Mouse (Mus musculus) granulocyte monocyte progenitor cell, adult 5-6 weeks (primary cell): ENCODE results near the gene Pak2. TPM values are rescaled to one million over a fixed set of nuclear protein-coding genes. Genes with fewer than 3 reads are reported as not detected.
A peak's percentile ranks its signal among the peaks of the same experiment; 100 is the strongest.

Source experiments
- ATAC-seq: replicated peaks from 2 replicates; pipeline ENCODE4 v1.8.0; 2016; ENCODE audit warnings: mild to moderate bottlenecking, moderate TSS enrichment, inconsistent platforms; ENCODE audit not compliant: poor library complexity, severe bottlenecking
- total RNA-seq, 2 experiments: library from RNA; stranded (forward) in 1 of 2; stranded (reverse) in 1 of 2; fragments of 200-712, 200-1000 nt in 1 of 2; fragments of >200 nt in 1 of 2; fragmentation: Nextera tagmentation in 1 of 2; gene quantifications; 2 replicates each; pipeline ENCODE4 v1.2.3; 2014 to 2017

Gene Pak2
- total RNA-seq (2014; fragmentation: Nextera tagmentation) (65.0 and 67.3 TPM in 2 replicates), total RNA-seq (2017) (54.2 and 54.9 TPM in 2 replicates)

- peak; percentile 94 for ATAC-seq
Measured at GRCm38 (mm10) chr16:32078991-32079511, at the start of gene Pak2. Gene Pak2, minus strand, starts transcription at chr16:32079342.

- ATAC-seq: no peak
Measured at GRCm38 (mm10) chr16:32127046-32127445, 47.9 kb upstream of the Pak2 start.

GRCm38 (mm10) chr16:32125364-32125763 is 46.2 kb upstream of the Pak2 start:
- no peak for ATAC-seq

- ATAC-seq: peak; percentile 98
Measured at GRCm38 (mm10) chr16:32124444-32125335, 45.5 kb upstream of the Pak2 start.

GRCm38 (mm10) chr16:32124020-32124419 is 44.9 kb upstream of the Pak2 start:
- ATAC-seq: no peak

- ATAC-seq: no peak
Measured at GRCm38 (mm10) chr16:32120454-32120853, 41.3 kb upstream of the Pak2 start.

- no peak for ATAC-seq
Measured at GRCm38 (mm10) chr16:32116186-32116585, 37.0 kb upstream of the Pak2 start.

GRCm38 (mm10) chr16:32115781-32116180 is 36.6 kb upstream of the Pak2 start:
- ATAC-seq: no peak

- peak; percentile 40 for ATAC-seq
Measured at GRCm38 (mm10) chr16:32114968-32115695, 36.0 kb upstream of the Pak2 start.

- no peak for ATAC-seq
Measured at GRCm38 (mm10) chr16:32114406-32114805, 35.3 kb upstream of the Pak2 start.

GRCm38 (mm10) chr16:32113541-32114218 is 34.5 kb upstream of the Pak2 start:
- peak; percentile 86 for ATAC-seq

- ATAC-seq: no peak
Measured at GRCm38 (mm10) chr16:32110951-32111699, 32.0 kb upstream of the Pak2 start.

GRCm38 (mm10) chr16:32108578-32108977 is 29.4 kb upstream of the Pak2 start:
- ATAC-seq: peak; percentile 47

GRCm38 (mm10) chr16:32108170-32108569 is 29.0 kb upstream of the Pak2 start:
- peak; percentile 47; the same call in 1 of the 2 replicates for ATAC-seq

- peak; percentile 52 for ATAC-seq
Measured at GRCm38 (mm10) chr16:32107342-32108045, 28.4 kb upstream of the Pak2 start.

- ATAC-seq: no peak
Measured at GRCm38 (mm10) chr16:32105698-32106097, 26.6 kb upstream of the Pak2 start.

GRCm38 (mm10) chr16:32102295-32102694 is 23.2 kb upstream of the Pak2 start:
- ATAC-seq: peak; percentile 43

GRCm38 (mm10) chr16:32099638-32100150 is 20.6 kb upstream of the Pak2 start, which contains the start of the genes Pigx and Cep19:
Gene Pigx, minus strand, starts transcription at chr16:32099740.
Gene Cep19, plus strand, starts transcription at chr16:32099800.
- peak; percentile 85 for ATAC-seq
